Mouse (Mus musculus) heart, embryonic 14.5 days (tissue): ENCODE results near the gene Heatr9. TPM values are rescaled to one million over a fixed set of nuclear protein-coding genes. Genes with fewer than 3 reads are reported as not detected.

Experiments used
- ATAC-seq: fragments of 200-750 bp; cut with Nextera tagmentation; 2 replicates; pipeline ENCODE4 v1.8.0; 2017; ENCODE audit warnings: low read depth, moderate TSS enrichment; ENCODE audit not compliant: insufficient number of reproducible peaks, insufficient read depth, low FRiP score
- H3K27ac ChIP-seq, 2 experiments: fragments of 200-500 bp in 1 of 2; fragments of 300-500 bp in 1 of 2; sonication (generic) in 1 of 2; replicated peaks in 1 of 2; 2 replicates each; pipeline ENCODE4 v1.5.1; 2012 to 2014; ENCODE audit warnings: low read depth in 2 of 2, low read length in 2 of 2, control low read depth in 1 of 2, mild to moderate bottlenecking in 1 of 2, mixed read lengths in 1 of 2; ENCODE audit not compliant: control insufficient read depth in 1 of 2, insufficient read depth in 1 of 2
- H3K27me3 ChIP-seq: fragments of 300-500 bp; sonication (generic); 2 replicates; pipeline ENCODE4 v1.6.1; 2014; ENCODE audit warnings: mild to moderate bottlenecking, low read length, control low read depth; ENCODE audit not compliant: control insufficient read depth, insufficient read depth
- H3K36me3 ChIP-seq: fragments of 300-500 bp; sonication (generic); 2 replicates; pipeline ENCODE4 v1.6.1; 2014; ENCODE audit warnings: mild to moderate bottlenecking, control low read depth, low read length, mixed read lengths; ENCODE audit not compliant: control insufficient read depth, insufficient read depth
- H3K4me1 ChIP-seq, 2 experiments: fragments of 200-500 bp in 1 of 2; fragments of 300-500 bp in 1 of 2; sonication (generic) in 1 of 2; 2 replicates each; pipeline ENCODE4 v1.6.1; 2012 to 2014; ENCODE audit warnings: low read length in 2 of 2, control low read depth in 1 of 2, mixed read lengths in 1 of 2; ENCODE audit not compliant: control insufficient read depth in 2 of 2, insufficient read depth in 2 of 2
- H3K4me2 ChIP-seq: fragments of 300-500 bp; sonication (generic); 2 replicates; pipeline ENCODE4 v1.6.1; 2014; ENCODE audit warnings: mild to moderate bottlenecking, low read length
- H3K4me3 ChIP-seq, 2 experiments: fragments of 200-500 bp in 1 of 2; fragments of 300-500 bp in 1 of 2; sonication (generic) in 1 of 2; 2 replicates each; pipeline ENCODE4 v1.5.1; 2012 to 2014; ENCODE audit warnings: low read length in 2 of 2, mild to moderate bottlenecking in 2 of 2, control low read depth in 1 of 2, low read depth in 1 of 2, moderate library complexity in 1 of 2; ENCODE audit not compliant: control insufficient read depth in 1 of 2, insufficient read depth in 1 of 2
- H3K9ac ChIP-seq: fragments of 300-500 bp; sonication (generic); 2 replicates; pipeline ENCODE4 v1.6.1; 2014; ENCODE audit warnings: mild to moderate bottlenecking, low read length
- H3K9me3 ChIP-seq: fragments of 300-500 bp; sonication (generic); 2 replicates; pipeline ENCODE4 v1.6.1; 2016; ENCODE audit warnings: low read length, control low read depth; ENCODE audit not compliant: control insufficient read depth
- WGBS: fragments of 180-500 bp; shearing (Covaris S2); extraction: QIAGEN DNeasy Blood & Tissue Kit; methylation state at CpG from one replicate; pipeline ENCODE4 v1.1.7; 2014; 5-methylcytosine and 5-hydroxymethylcytosine counted together
- polyA plus RNA-seq: library from polyadenylated mRNA; unstranded; fragments of >200 nt; fragmentation: Nextera tagmentation; extraction: Ambion mirVana; gene quantifications from 2 replicates; pipeline ENCODE4 v1.2.1, GENCODE M21; 2014

The Heatr9 gene
- not detected in 2 replicates for polyA plus RNA-seq

DNA sequence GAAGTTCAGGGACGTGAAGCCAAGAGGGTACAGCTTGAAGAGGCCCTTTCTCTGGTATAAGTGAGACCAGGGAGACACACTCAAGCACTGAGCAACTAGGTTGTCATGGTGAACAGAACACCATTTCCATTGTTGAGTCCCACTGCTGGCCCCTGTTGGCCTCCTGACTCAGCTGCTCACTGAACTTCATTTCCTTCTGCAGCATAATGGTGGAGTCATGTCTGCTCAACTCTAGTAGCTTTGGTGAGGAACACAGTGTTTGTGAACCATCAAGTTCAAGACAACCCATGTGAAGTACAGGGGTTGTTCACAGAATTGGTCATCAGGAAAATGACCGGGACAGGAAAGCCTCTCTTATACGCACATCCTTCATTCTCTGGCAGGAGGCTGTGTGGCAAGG is at the start of gene Heatr9:
TSS of gene Heatr9 (minus strand) at position 101 of the 400 bp plus-strand sequence.
- WGBS: 77% methylated on average over 3 of the region's 3 CpGs
- no peak for ATAC-seq
- no peak within 1 kb of the TSS for H3K9ac ChIP-seq
- H3K27me3 ChIP-seq: no peaks in the 10 kb centered on the region
- no peak within 1 kb of the TSS for H3K4me2 ChIP-seq
- H3K9me3 ChIP-seq: no peaks in the 10 kb centered on the region
- H3K27ac ChIP-seq: no peak within 1 kb of the TSS
- no peaks in the 10 kb centered on the region for H3K36me3 ChIP-seq
- H3K4me3 ChIP-seq: no peak within 1 kb of the TSS
- no peaks in the 10 kb centered on the region for H3K4me1 ChIP-seq

DNA sequence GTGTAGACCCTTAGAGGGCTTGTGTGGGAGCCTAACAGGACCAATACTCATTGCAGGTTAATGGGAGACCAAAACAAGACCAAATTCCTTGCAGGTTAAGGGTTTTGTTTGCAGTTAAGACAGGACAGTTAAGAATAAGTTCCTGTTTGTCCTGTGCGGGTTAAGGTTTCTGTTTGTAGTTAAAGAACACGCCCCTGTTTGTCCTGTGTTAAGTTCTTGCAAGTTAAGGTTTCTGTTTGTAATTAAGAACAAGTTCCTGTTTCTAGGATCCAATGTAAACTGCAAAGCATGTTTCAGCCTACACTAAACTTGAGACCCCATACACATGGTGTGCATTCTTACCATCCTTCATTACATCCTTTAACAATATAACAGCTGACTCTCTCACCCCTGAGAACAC is 48.2 kb upstream of the Heatr9 start:
- Histone ChIP-seq H3K27me3 (no peaks in the 10 kb centered on the region), H3K36me3 (no peaks in the 10 kb centered on the region), H3K9me3 (no peaks in the 10 kb centered on the region), H3K9ac (no peak overlapping the region), H3K27ac (no peak overlapping the region), H3K4me1 (no peaks in the 10 kb centered on the region), H3K4me2 (no peak overlapping the region), H3K4me3 (no peak overlapping the region)
- 83% methylated on average over 2 of the region's 2 CpGs for WGBS
- no peak for ATAC-seq

DNA sequence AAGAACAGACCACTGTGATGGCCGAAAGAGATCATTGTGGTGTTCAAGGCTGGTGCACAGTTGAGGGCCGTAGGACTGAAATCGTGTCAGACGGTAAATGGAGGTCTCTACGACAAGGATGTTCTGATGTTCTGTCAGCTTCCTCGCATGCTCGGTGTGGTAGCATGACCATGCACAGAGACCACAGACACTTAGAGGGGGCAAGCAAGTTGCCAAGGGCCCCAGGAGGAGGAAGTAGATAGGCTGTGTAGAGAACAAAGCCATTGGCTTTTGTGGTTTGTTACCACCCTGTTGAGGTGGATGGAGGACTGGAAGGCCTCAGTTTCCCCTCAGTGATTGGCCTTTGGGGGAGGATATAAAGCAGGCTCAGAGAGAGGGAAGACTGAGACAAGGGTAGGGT is 47.3 kb upstream of the Heatr9 start:
- WGBS: 82% methylated on average over 7 of the region's 7 CpGs
- no peak for ATAC-seq
- Histone ChIP-seq H3K9me3 (no peaks in the 10 kb centered on the region), H3K4me2 (no peak overlapping the region), H3K4me1 (no peaks in the 10 kb centered on the region), H3K27me3 (no peaks in the 10 kb centered on the region), H3K27ac (no peak overlapping the region), H3K36me3 (no peaks in the 10 kb centered on the region), H3K9ac (no peak overlapping the region), H3K4me3 (no peak overlapping the region)

DNA sequence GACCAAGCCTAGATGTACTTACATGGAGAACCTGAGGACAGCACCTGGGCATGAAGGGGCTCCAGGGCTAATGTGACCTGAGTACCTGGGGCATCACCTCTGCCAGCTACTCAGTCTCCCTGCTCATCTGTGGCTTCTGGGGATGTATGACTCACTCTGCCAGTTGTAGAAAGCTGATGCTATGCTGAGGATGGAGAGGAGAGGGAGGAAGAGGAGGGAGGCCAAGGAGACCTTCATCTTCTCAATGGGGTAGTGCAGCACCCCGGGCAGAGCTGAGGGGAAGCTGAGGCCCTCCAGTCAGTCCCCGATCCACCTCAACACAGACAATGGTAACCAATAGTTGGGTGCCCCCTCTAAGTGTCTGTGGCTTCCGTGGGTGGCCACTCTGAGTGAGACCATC is 46.8 kb upstream of the Heatr9 start:
- H3K9ac ChIP-seq: no peak overlapping the region
- H3K9me3 ChIP-seq: no peaks in the 10 kb centered on the region
- H3K27ac ChIP-seq: no peak overlapping the region
- WGBS: 72% methylated on average over 3 of the region's 3 CpGs
- no peaks in the 10 kb centered on the region for H3K4me1 ChIP-seq
- H3K36me3 ChIP-seq: no peaks in the 10 kb centered on the region
- ATAC-seq: no peak
- H3K4me2 ChIP-seq: no peak overlapping the region
- H3K27me3 ChIP-seq: no peaks in the 10 kb centered on the region
- no peak overlapping the region for H3K4me3 ChIP-seq

DNA sequence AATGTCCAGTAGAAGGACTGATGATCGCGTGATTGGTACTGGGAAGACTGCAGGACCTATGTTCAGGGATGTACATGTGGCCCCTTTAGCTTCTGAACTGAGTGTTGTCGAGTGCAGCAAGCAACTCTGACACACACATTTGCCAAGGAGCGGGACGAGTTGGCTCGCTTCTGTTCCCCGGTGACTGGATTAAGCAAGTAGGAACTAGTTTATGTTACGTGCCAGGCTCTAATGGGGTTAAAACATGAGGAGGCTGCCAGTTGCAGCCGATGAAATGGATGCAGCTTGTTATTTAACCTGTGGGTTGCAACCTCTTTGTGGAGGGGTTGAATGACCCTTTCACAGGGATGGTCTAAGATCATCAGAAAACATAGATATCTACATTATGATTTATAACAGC is 46.1 kb upstream of the Heatr9 start:
- Histone ChIP-seq H3K36me3 (no peaks in the 10 kb centered on the region), H3K9ac (no peak overlapping the region), H3K4me3 (no peak overlapping the region), H3K9me3 (no peaks in the 10 kb centered on the region), H3K4me2 (no peak overlapping the region), H3K27me3 (no peaks in the 10 kb centered on the region), H3K27ac (no peak overlapping the region), H3K4me1 (no peaks in the 10 kb centered on the region)
- 85% methylated on average over 9 of the region's 9 CpGs for WGBS
- ATAC-seq: no peak

DNA sequence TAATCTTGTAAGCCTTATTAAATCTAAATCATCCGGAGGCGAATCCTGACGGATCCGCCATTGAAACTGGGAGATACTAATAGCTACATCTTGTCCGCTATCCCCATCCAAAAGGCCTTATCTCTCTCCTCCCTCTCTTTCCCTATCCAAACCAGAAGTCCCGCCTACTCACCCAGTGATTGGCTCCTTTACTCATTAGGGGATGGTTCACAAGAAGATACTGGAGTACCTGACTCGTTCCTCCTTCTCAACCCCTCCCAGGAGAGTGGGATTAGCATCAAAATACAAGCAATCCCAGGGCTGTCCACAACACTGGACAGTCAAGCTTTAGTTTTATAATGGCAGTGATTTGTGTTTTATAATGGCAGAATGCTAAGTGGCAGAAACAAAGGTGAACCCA is 45.3 kb upstream of the Heatr9 start:
- no peak overlapping the region for H3K4me2 ChIP-seq
- H3K27me3 ChIP-seq: no peaks in the 10 kb centered on the region
- 61% methylated on average over 7 of the region's 7 CpGs for WGBS
- H3K9ac ChIP-seq: no peak overlapping the region
- H3K9me3 ChIP-seq: no peaks in the 10 kb centered on the region
- ATAC-seq: no peak
- no peaks in the 10 kb centered on the region for H3K36me3 ChIP-seq
- H3K4me1 ChIP-seq: no peaks in the 10 kb centered on the region
- no peak overlapping the region for H3K4me3 ChIP-seq
- H3K27ac ChIP-seq: no peak overlapping the region

DNA sequence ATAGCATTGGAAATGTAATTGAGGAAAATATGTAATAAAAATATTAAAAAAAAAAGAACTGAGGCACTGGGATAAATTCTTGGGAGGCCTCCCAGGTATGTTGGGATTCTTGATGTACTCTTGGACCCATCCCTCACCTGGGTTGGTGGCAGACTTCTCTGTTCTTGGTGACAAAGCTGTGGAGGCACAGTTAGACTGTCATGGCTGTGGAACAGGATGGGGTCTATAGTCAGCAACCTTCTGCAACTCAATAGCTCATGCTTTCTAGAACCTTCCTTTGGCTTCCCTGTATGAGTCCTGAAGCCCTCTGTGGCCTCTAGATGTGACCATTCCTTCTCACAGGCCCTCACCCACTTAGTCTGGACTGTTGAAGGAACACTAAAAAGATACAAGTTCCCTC is 44.6 kb upstream of the Heatr9 start:
- no peak overlapping the region for H3K4me2 ChIP-seq
- no peak for ATAC-seq
- no peaks in the 10 kb centered on the region for H3K27me3 ChIP-seq
- no peak overlapping the region for H3K9ac ChIP-seq
- no peak overlapping the region for H3K27ac ChIP-seq
- no peaks in the 10 kb centered on the region for H3K4me1 ChIP-seq
- no peaks in the 10 kb centered on the region for H3K36me3 ChIP-seq
- no peak overlapping the region for H3K4me3 ChIP-seq
- H3K9me3 ChIP-seq: no peaks in the 10 kb centered on the region

DNA sequence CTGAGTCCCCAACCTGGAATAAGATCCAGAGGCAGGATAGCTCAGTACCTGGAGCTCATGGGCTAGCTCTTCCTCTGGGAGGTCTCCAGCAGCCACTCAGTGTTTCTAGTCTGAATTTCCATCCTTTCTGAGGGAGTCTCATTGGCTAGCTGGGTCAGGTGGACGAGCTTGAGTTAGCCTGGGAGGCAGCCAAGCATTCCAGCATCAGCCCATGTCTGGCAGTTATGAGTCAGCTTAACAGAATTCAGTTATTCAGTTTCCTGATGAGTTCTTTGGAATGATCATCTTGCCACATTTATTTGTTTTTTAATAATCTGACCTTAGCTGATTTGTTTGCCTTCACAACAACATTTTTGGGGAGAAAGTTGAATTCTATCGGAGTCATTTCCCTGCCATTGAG is 41.8 kb upstream of the Heatr9 start:
- Histone ChIP-seq H3K4me3 (no peak overlapping the region), H3K4me2 (no peak overlapping the region), H3K27ac (no peak overlapping the region), H3K4me1 (no peaks in the 10 kb centered on the region), H3K9me3 (no peaks in the 10 kb centered on the region), H3K9ac (no peak overlapping the region), H3K27me3 (no peaks in the 10 kb centered on the region), H3K36me3 (no peaks in the 10 kb centered on the region)
- ATAC-seq: no peak
- 66% methylated on average over 2 of the region's 2 CpGs for WGBS
